Mouse (Mus musculus): ENCODE measurements around the gene Wdr5. TPM values are rescaled to one million over a fixed set of nuclear protein-coding genes. Genes with fewer than 3 reads are reported as not detected.
A peak's percentile ranks its signal among the peaks of the same experiment; 100 is the strongest.

Wdr5 gene
- 10.2 and 14.6 TPM in 2 replicates for polyA plus RNA-seq (2012; ENCODE audit: insufficient read depth, insufficient read length, missing spikeins)

- peak within 1 kb of the TSS; percentile 92 for H3K27ac ChIP-seq (replicated peaks; ENCODE audit: low read depth, low read length)
- peaks cover 7% of the 10 kb centered on the region; the same call in 1 of the 2 replicates for H3K4me1 ChIP-seq (ENCODE audit: control insufficient read depth, insufficient read depth, insufficient read length, low read length)
- peak within 1 kb of the TSS; percentile 78 for H3K4me3 ChIP-seq (ENCODE audit: insufficient read depth, low read depth, low read length)
Measured at GRCm38 (mm10) chr2:27514639-27515328, at the start of gene Wdr5. TSS of gene Wdr5 (plus strand) at chr2:27515157.

- Histone ChIP-seq H3K4me3 (ENCODE audit: insufficient read depth, low read depth, low read length) (no peak overlapping the region), H3K27ac (replicated peaks; ENCODE audit: low read depth, low read length) (no peak overlapping the region), H3K4me1 (ENCODE audit: control insufficient read depth, insufficient read depth, insufficient read length, low read length) (peaks cover 56% of the 10 kb centered on the region)
Measured at GRCm38 (mm10) chr2:27469292-27469990, 45.5 kb upstream of the Wdr5 start.

- no peak overlapping the region for H3K27ac ChIP-seq (replicated peaks; ENCODE audit: low read depth, low read length)
- H3K4me1 ChIP-seq (ENCODE audit: control insufficient read depth, insufficient read depth, insufficient read length, low read length) = peaks cover 56% of the 10 kb centered on the region
- H3K4me3 ChIP-seq (ENCODE audit: insufficient read depth, low read depth, low read length) = no peak overlapping the region
Measured at GRCm38 (mm10) chr2:27469991-27470355, 45.0 kb upstream of the Wdr5 start.

- no peak overlapping the region for H3K4me3 ChIP-seq (ENCODE audit: insufficient read depth, low read depth, low read length)
- peaks cover 56% of the 10 kb centered on the region for H3K4me1 ChIP-seq (ENCODE audit: control insufficient read depth, insufficient read depth, insufficient read length, low read length)
- no peak overlapping the region for H3K27ac ChIP-seq (replicated peaks; ENCODE audit: low read depth, low read length)
Measured at GRCm38 (mm10) chr2:27470535-27470934, 44.4 kb upstream of the Wdr5 start.

GRCm38 (mm10) chr2:27471170-27471584 is 43.8 kb upstream of the Wdr5 start:
- H3K4me3 ChIP-seq (ENCODE audit: insufficient read depth, low read depth, low read length) = no peak overlapping the region
- no peak overlapping the region for H3K27ac ChIP-seq (replicated peaks; ENCODE audit: low read depth, low read length)
- peaks cover 56% of the 10 kb centered on the region for H3K4me1 ChIP-seq (ENCODE audit: control insufficient read depth, insufficient read depth, insufficient read length, low read length)

GRCm38 (mm10) chr2:27473061-27473765 is 41.7 kb upstream of the Wdr5 start:
- H3K4me3 ChIP-seq (ENCODE audit: insufficient read depth, low read depth, low read length) = peak overlapping the region; percentile 31
- H3K27ac ChIP-seq (replicated peaks; ENCODE audit: low read depth, low read length) = peak overlapping the region; percentile 37; the same call in 1 of the 2 replicates
- H3K4me1 ChIP-seq (ENCODE audit: control insufficient read depth, insufficient read depth, insufficient read length, low read length) = peaks cover 44% of the 10 kb centered on the region

GRCm38 (mm10) chr2:27473911-27474310 is 41.0 kb upstream of the Wdr5 start:
- H3K27ac ChIP-seq (replicated peaks; ENCODE audit: low read depth, low read length) = 0 out of 2 replicates have a peak overlapping the region, but pooled peaks have one; percentile 19
- peaks cover 41% of the 10 kb centered on the region for H3K4me1 ChIP-seq (ENCODE audit: control insufficient read depth, insufficient read depth, insufficient read length, low read length)
- H3K4me3 ChIP-seq (ENCODE audit: insufficient read depth, low read depth, low read length) = peak overlapping the region; percentile 80

GRCm38 (mm10) chr2:27474621-27475484 is 40.1 kb upstream of the Wdr5 start:
- peak overlapping the region; percentile 30; the same call in 1 of the 2 replicates for H3K27ac ChIP-seq (replicated peaks; ENCODE audit: low read depth, low read length)
- peaks cover 36% of the 10 kb centered on the region for H3K4me1 ChIP-seq (ENCODE audit: control insufficient read depth, insufficient read depth, insufficient read length, low read length)
- peak overlapping the region; percentile 80 for H3K4me3 ChIP-seq (ENCODE audit: insufficient read depth, low read depth, low read length)

GRCm38 (mm10) chr2:27475495-27476302 is 39.3 kb upstream of the Wdr5 start:
- peaks cover 33% of the 10 kb centered on the region for H3K4me1 ChIP-seq (ENCODE audit: control insufficient read depth, insufficient read depth, insufficient read length, low read length)
- peak overlapping the region; percentile 94 for H3K4me3 ChIP-seq (ENCODE audit: insufficient read depth, low read depth, low read length)
- peak overlapping the region; percentile 78 for H3K27ac ChIP-seq (replicated peaks; ENCODE audit: low read depth, low read length)

GRCm38 (mm10) chr2:27476303-27477192 is 38.4 kb upstream of the Wdr5 start:
- Histone ChIP-seq H3K27ac (replicated peaks; ENCODE audit: low read depth, low read length) (no peak overlapping the region), H3K4me1 (ENCODE audit: control insufficient read depth, insufficient read depth, insufficient read length, low read length) (peaks cover 25% of the 10 kb centered on the region), H3K4me3 (ENCODE audit: insufficient read depth, low read depth, low read length) (peak overlapping the region; percentile 94)

- H3K27ac ChIP-seq (replicated peaks; ENCODE audit: low read depth, low read length) = no peak overlapping the region
- H3K4me1 ChIP-seq (ENCODE audit: control insufficient read depth, insufficient read depth, insufficient read length, low read length) = no peaks in the 10 kb centered on the region
Measured at GRCm38 (mm10) chr2:27479821-27480220, 35.1 kb upstream of the Wdr5 start.

GRCm38 (mm10) chr2:27480367-27480766 is 34.6 kb upstream of the Wdr5 start:
- H3K4me3 ChIP-seq (ENCODE audit: insufficient read depth, low read depth, low read length) = no peak overlapping the region
- H3K4me1 ChIP-seq (ENCODE audit: control insufficient read depth, insufficient read depth, insufficient read length, low read length) = no peaks in the 10 kb centered on the region
- no peak overlapping the region for H3K27ac ChIP-seq (replicated peaks; ENCODE audit: low read depth, low read length)

More at GRCm38 (mm10) chr2:27479821-27480220, 35.1 kb upstream of the Wdr5 start:
- no peak overlapping the region for H3K4me3 ChIP-seq (ENCODE audit: insufficient read depth, low read depth, low read length)

- no peak overlapping the region for H3K27ac ChIP-seq (replicated peaks; ENCODE audit: low read depth, low read length)
- H3K4me3 ChIP-seq (ENCODE audit: insufficient read depth, low read depth, low read length) = no peak overlapping the region
- no peaks in the 10 kb centered on the region for H3K4me1 ChIP-seq (ENCODE audit: control insufficient read depth, insufficient read depth, insufficient read length, low read length)
Measured at GRCm38 (mm10) chr2:27482265-27482861, 32.6 kb upstream of the Wdr5 start.

All from brown adipose tissue, adult 24 weeks (tissue).